Mouse (Mus musculus) stomach, postnatal 0 days (tissue): ENCODE measurements around the gene Tfdp1.

ENCODE experiments used
- CTCF ChIP-seq: IDR thresholded peaks from 2 replicates; pipeline ENCODE4 v1.5.1; 2016; ENCODE audit warnings: antibody characterized with exemption, low read depth, mild to moderate bottlenecking, moderate library complexity
- EP300 ChIP-seq: optimal IDR thresholded peaks from 2 replicates; pipeline ENCODE3; 2016; ENCODE audit warnings: antibody characterized with exemption

DNA sequence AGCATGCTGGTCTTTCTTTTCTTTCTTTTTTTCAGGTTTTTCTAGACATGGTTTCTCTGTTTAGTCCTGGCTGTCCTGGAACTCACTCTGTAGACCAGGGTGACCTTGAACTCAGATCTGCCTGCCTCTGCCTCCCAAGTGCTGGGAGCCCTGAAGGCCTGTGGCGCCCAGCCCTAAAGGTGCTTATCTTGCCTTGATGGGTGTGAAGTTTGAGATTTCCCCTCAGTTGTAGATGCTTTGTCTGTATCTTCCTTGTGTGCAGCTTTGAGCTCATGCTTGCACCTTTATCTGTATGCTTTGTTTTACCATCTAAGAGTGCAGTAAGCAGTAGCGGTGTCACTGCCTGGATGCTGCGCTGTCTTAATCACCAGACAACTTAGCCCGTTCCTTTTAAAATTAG, 4.6 kb downstream of the Tfdp1 start:
- TF ChIP-seq CTCF (no peak), EP300 (no peak)
